Mouse (Mus musculus): ENCODE results near the gene 4930412O13Rik.
A peak's percentile ranks its signal among the peaks of the same experiment; 100 is the strongest.

Gene 4930412O13Rik

GRCm38 (mm10) chr2:9881611-9882023 is 565 bp downstream of the 4930412O13Rik start:
- DNase-seq = peak; percentile 48

- peak; percentile 59 for DNase-seq
Measured at GRCm38 (mm10) chr2:9882371-9882925, 1.4 kb downstream of the 4930412O13Rik start.

GRCm38 (mm10) chr2:9882926-9883802 is 2.1 kb downstream of the 4930412O13Rik start:
- peak; percentile 59 for DNase-seq

GRCm38 (mm10) chr2:9883803-9884532 is 2.9 kb downstream of the 4930412O13Rik start:
- DNase-seq = no peak

GRCm38 (mm10) chr2:9884533-9885216 is 3.6 kb downstream of the 4930412O13Rik start:
- no peak for DNase-seq

GRCm38 (mm10) chr2:9885217-9885770 is 4.2 kb downstream of the 4930412O13Rik start:
- no peak for DNase-seq

GRCm38 (mm10) chr2:9886031-9886430 is 5.0 kb downstream of the 4930412O13Rik start:
- no peak for DNase-seq

- no peak for DNase-seq
Measured at GRCm38 (mm10) chr2:9886921-9887610, 6.0 kb downstream of the 4930412O13Rik start.

- DNase-seq = no peak
Measured at GRCm38 (mm10) chr2:9887636-9888035, 6.6 kb downstream of the 4930412O13Rik start.

GRCm38 (mm10) chr2:9888913-9889650 is 8.0 kb downstream of the 4930412O13Rik start, which contains the start of gene 9230102O04Rik:
9230102O04Rik (minus strand) TSS chr2:9889540.
- peak; percentile 74 for DNase-seq

GRCm38 (mm10) chr2:9889651-9890183 is 8.7 kb downstream of the 4930412O13Rik start, which contains the start of gene Gata3:
Gata3 (minus strand) TSS chr2:9890034.
- DNase-seq = peak; percentile 63

GRCm38 (mm10) chr2:9890251-9890650 is 9.2 kb downstream of the 4930412O13Rik start:
- no peak for DNase-seq

- no peak for DNase-seq
Measured at GRCm38 (mm10) chr2:9890906-9891305, 9.9 kb downstream of the 4930412O13Rik start.

- DNase-seq = no peak
Measured at GRCm38 (mm10) chr2:9892541-9892940, 11.5 kb downstream of the 4930412O13Rik start.

- DNase-seq = no peak
Measured at GRCm38 (mm10) chr2:9893272-9893953, 12.4 kb downstream of the 4930412O13Rik start.

- no peak for DNase-seq
Measured at GRCm38 (mm10) chr2:9894836-9895593, 14.0 kb downstream of the 4930412O13Rik start.

GRCm38 (mm10) chr2:9896097-9896770 is 15.2 kb downstream of the 4930412O13Rik start:
- DNase-seq = no peak

GRCm38 (mm10) chr2:9897846-9898245 is 16.8 kb downstream of the 4930412O13Rik start:
- no peak for DNase-seq

All from thymus, postnatal 4 days (tissue).